Mouse (Mus musculus): ENCODE results near the gene Stk19. TPM values are rescaled to one million over a fixed set of nuclear protein-coding genes. Genes with fewer than 3 reads are reported as not detected.
"Not testable (repeated sequence)": the region's sequence is repeated elsewhere in the genome, so short reads cannot be mapped to it uniquely, and the experiment has no call there.

Gene Stk19
- total RNA-seq, 2 experiments from 2014 or later, result 57.4 to 69.4 TPM

DNA sequence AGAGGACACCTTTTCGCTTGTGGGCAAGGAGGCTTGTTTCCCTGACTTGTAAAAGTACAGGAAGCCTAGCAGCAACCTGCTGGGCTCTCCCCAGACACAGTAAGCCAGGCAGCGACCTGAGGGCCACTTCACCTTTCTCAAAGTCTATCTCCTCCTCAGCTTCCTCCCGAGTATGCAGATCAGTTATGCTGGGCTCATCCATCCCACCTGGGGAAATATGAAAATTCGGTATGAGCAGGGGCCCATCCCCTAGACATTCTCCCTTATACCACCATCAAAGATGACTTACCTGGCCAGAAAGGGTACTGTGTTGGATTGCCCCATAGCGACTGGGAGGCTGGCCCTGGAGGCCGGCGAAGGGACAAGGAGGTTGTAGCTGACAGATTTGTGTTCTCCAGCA, 10.9 kb upstream of the Stk19 start:
- intact Hi-C loops (cut with DNase I), result no loop called here

GRCm38 (mm10) chr17:34847192-34847591, 10.4 kb upstream of the Stk19 start:
- peak in 1 of 2 experiments; percentile 22 for DNase-seq (ENCODE audit: extremely low spot score in 1 of 2, low spot score in 2 of 2)
- intact Hi-C loops (cut with DNase I), result no loop called here

More for the DNA sequence above, 10.9 kb upstream of the Stk19 start:
- peak in 1 of 2 experiments; percentile 11 for DNase-seq (ENCODE audit: extremely low spot score in 1 of 2, low spot score in 2 of 2)

- peak in 1 of 2 experiments; percentile 20 for DNase-seq (ENCODE audit: extremely low spot score in 1 of 2, low spot score in 2 of 2)
- intact Hi-C loops (cut with DNase I), result no loop called here
These were observed 8.1 kb upstream of the Stk19 start for GRCm38 (mm10) chr17:34844884-34845283.

DNA sequence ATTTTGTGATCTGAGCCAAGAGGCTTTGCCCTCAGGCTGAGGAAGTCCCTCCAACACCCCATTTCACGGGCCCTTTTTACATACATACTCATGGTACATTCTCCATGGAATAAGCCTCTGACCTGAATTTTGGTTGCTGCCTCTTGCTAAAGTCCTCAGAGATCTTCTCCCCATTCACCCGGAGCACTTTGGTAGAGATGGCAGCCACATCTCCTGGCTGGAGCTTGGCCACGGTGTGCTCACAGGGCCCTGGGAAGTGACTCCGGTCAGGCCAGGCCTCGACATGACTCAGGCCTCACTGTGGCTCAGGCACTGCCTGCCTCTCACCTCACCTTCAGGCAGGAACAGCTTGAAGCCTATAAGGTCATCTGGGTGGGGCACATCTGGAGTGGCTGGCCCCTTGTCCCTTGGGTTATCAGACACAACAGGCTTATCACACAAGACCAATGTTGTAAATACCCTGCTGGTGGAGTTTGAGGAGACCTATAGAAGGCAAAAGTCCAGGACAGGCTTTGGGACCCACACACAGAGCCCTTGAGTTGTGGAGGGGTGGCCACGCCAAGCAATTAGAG, 4.1 kb upstream of the Stk19 start:
- no peak for DNase-seq (ENCODE audit: extremely low spot score in 1 of 2, low spot score in 2 of 2)
- intact Hi-C loops (cut with DNase I), result no loop called here

GRCm38 (mm10) chr17:34838785-34839184, 2.0 kb upstream of the Stk19 start:
- DNase-seq (ENCODE audit: extremely low spot score in 1 of 2, low spot score in 2 of 2), result no peak
- intact Hi-C loops (cut with DNase I), result loop anchor here (5.0 kb wide), 1 partner anchor 186 kb away; no protein-coding TSS in a partner anchor

DNA sequence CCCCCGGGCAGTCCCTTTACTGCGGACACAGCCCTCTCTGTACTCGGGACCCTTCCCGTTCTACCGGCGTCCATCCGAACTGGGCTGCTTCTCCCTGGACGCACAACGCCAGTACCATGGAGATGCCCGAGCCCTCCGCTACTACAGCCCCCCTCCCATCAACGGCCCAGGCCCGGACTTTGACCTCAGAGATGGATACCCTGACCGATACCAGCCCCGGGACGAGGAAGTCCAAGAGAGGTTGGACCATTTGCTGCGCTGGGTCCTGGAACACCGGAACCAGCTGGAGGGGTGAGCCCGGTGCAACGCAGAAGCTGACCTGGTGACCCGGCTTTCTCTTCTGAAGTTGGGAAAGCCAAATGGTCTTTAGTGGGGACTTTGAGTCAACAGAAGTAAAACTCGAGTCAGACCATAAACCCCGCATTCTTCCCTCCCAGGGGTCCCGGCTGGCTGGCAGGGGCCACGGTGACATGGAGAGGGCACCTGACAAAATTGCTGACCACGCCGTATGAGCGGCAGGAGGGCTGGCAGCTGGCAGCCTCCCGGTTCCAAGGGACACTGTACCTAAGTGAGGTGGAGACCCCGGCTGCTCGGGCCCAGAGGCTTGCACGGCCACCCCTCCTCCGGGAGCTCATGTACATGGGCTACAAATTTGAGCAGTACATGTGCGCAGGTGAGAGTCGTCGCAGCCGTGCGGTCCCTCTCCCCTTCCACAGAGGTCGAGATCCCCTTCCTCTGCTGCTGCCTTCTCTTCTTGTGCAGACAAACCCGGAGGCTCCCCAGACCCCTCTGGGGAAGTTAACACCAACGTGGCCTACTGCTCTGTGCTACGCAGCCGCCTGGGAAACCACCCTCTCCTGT, 949 bp upstream of the Stk19 start:
- peak in 1 of 2 experiments; percentile 53 for DNase-seq (ENCODE audit: extremely low spot score in 1 of 2, low spot score in 2 of 2)

GRCm38 (mm10) chr17:34836155-34836855, 440 bp downstream of the Stk19 start:
- DNase-seq (ENCODE audit: extremely low spot score in 1 of 2, low spot score in 2 of 2), result no peak
- intact Hi-C loops (cut with DNase I), result loop anchor here (5.0 kb wide), 1 partner anchor 184 kb away; no protein-coding TSS in a partner anchor

More for the DNA sequence above, 949 bp upstream of the Stk19 start:
- intact Hi-C loops (cut with DNase I), result loop anchor here (5.0 kb wide), 1 partner anchor 185 kb away; no protein-coding TSS in a partner anchor

- intact Hi-C loops (cut with DNase I), result not testable (repeated sequence)
These were observed 6.0 kb downstream of the Stk19 start for GRCm38 (mm10) chr17:34830776-34831175.

GRCm38 (mm10) chr17:34814818-34815370, 21.9 kb downstream of the Stk19 start:
- intact Hi-C loops (cut with DNase I), result loop anchor here (5.0 kb wide), 1 partner anchor 83 kb away; no protein-coding TSS in a partner anchor
- DNase-seq (ENCODE audit: extremely low spot score in 1 of 2, low spot score in 2 of 2), result no peak

More at GRCm38 (mm10) chr17:34830776-34831175, 6.0 kb downstream of the Stk19 start:
- not testable (repeated sequence) for DNase-seq (ENCODE audit: extremely low spot score in 1 of 2, low spot score in 2 of 2)

- not testable (repeated sequence) for DNase-seq (ENCODE audit: extremely low spot score in 1 of 2, low spot score in 2 of 2)
- intact Hi-C loops (cut with DNase I), result loop anchor here (5.0 kb wide), 1 partner anchor 81 kb away; no protein-coding TSS in a partner anchor
These were observed 23.0 kb downstream of the Stk19 start for GRCm38 (mm10) chr17:34813747-34814146.

DNA sequence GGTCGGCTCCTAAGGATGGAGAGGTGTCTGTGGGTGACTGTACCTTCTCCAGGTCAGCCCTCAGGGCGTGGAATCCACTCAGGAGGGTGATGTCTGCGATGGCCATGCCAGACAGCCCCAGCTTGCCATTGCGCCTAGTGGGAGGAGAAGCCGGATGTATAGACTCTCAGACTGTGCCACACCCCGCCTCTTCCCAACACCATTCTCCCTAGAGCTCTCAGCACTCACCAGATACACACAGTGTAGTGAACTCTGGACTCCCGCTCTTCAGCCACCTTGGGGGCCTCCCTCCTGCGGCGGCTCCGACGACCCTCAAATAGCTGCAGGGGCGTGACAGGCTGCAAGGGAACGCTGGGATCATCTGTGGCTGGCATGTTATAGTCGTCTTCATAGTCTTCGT, 25.5 kb downstream of the Stk19 start:
- intact Hi-C loops (cut with DNase I), result loop anchor here (5.0 kb wide), 1 partner anchor 79 kb away; no protein-coding TSS in a partner anchor
- DNase-seq (ENCODE audit: extremely low spot score in 1 of 2, low spot score in 2 of 2), result no peak

DNA sequence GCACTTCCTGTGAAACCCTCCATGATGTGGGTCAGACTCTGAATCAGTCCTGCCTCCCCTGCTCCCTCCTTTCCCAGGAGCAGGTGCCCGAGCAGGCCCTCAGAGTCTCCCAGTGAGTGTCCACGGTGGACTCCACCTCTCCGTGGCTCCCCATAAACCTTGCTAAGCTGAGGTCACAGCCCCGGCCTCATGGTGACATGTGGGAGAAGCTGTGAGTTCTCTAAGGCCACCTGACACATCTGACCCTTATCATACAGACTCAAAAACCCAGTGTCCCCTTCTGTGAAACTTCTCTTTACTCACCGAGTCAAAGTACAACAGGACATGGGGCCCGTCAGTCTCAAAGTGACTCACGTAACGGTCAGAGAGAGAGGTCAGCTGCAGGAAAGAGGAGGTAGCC, 25.9 kb downstream of the Stk19 start:
- not testable (repeated sequence) for DNase-seq (ENCODE audit: extremely low spot score in 1 of 2, low spot score in 2 of 2)
- intact Hi-C loops (cut with DNase I), result loop anchor here (5.0 kb wide), 1 partner anchor 79 kb away; no protein-coding TSS in a partner anchor

DNA sequence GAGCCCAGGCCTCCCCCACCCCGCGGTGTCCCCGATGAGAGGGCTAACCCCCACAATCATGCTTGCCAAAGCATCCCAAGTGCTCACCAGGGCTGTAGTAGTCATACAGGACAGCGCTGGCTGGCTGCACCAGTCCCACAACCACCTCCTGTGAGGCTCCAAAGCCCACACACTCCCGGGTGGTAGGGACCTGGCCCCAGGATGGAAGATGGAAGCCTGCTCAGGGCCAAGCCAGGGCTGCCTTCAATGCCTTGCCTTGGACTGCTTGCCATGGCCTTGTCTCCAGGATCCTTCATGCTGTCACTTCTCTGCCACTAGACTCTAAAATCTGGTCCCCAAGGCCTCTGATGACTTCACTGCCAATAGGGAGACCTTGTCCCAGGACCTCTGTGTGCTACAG, 26.3 kb downstream of the Stk19 start:
- DNase-seq (ENCODE audit: extremely low spot score in 1 of 2, low spot score in 2 of 2), result not testable (repeated sequence)
- intact Hi-C loops (cut with DNase I), result loop anchor here (5.0 kb wide), 1 partner anchor 78 kb away; no protein-coding TSS in a partner anchor

DNA sequence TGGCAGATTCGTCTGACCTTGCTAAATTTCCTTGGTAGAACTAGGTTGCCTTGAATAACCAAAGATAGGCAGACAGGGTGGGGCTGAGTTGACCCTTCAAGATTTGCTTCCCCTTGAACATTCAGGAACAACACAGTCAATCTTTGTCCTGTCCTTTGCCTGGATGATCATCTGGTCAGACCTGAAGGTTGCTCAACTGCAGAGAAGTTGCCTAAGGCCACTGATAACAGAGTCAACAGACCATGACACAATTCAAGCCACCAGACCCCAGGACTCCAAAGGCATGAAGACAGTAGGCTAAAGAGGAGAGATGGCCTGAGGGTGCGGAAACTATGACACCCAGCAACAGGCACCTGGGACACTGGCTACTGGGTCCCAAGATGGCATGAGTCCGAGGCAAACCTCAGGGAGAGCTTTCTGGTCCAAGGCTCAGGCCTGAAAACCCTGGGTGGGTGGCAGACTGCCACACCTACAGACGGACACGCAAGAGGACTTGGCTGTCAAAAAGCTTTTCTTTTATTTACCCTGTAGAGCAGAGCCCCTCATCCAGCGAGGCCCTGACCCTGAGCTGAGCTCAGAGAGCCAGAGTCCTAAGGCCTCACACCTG, 28.0 kb downstream of the Stk19 start:
- DNase-seq (ENCODE audit: extremely low spot score in 1 of 2, low spot score in 2 of 2), result no peak
- intact Hi-C loops (cut with DNase I), result no loop called here

DNA sequence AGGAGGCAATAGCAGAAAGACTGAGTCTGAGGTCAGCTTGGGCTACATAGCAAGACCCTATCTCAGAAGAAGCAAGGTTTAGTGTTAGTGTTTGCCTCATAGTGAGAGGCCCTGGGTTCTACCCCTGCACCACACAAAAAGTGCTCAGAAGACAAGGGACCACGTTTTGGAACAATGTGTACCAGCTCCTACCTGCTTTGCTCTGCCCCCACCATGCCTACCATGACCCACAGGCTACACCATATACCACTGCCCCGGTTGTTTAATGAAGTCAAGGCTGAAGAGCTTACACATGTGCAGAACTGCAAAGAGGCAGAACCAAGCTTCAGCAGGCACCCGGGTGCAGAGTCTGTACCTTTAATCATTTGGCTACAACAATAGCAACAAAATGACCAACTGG, 29.6 kb downstream of the Stk19 start:
- intact Hi-C loops (cut with DNase I), result no loop called here
- DNase-seq (ENCODE audit: extremely low spot score in 1 of 2, low spot score in 2 of 2), result no peak

GRCm38 (mm10) chr17:34804871-34805562, 31.7 kb downstream of the Stk19 start:
- intact Hi-C loops (cut with DNase I), result loop anchor here (5.0 kb wide), 1 partner anchor 88 kb away; no protein-coding TSS in a partner anchor

DNA sequence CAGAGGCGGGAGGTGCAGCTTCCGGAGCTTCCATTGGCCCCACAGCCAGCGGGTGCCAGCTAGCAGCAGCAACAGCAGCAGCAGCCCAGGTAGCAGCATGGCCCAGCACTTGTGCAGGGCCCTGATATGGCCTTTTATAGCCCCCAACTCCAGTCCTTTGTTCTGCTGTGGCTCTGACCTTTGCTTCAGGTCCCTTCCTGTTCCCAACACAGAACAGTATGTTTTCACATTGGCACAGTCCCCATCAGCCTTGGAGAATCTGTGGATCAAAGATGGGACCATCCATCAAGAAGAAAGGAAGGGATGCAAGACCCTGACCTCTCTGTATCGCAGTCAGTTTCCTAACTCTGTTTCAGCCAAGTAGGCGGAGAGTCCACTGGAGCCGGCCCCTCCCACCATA, 32.4 kb downstream of the Stk19 start, which contains the start of gene Cyp21a1:
Cyp21a1 (minus strand) TSS at position 261 of the 400 bp plus-strand sequence.
- intact Hi-C loops (cut with DNase I), result loop anchor here (5.0 kb wide), 1 partner anchor 87 kb away; no protein-coding TSS in a partner anchor
- DNase-seq (ENCODE audit: extremely low spot score in 1 of 2, low spot score in 2 of 2), result not testable (repeated sequence)

More at GRCm38 (mm10) chr17:34804871-34805562, 31.7 kb downstream of the Stk19 start:
- DNase-seq (ENCODE audit: extremely low spot score in 1 of 2, low spot score in 2 of 2), result no peak

Data from left cerebral cortex, postnatal 10 days (tissue).